Mouse (Mus musculus): ENCODE results near the gene Togaram2.
A peak's percentile ranks its signal among the peaks of the same experiment; 100 is the strongest.

Gene Togaram2

DNA sequence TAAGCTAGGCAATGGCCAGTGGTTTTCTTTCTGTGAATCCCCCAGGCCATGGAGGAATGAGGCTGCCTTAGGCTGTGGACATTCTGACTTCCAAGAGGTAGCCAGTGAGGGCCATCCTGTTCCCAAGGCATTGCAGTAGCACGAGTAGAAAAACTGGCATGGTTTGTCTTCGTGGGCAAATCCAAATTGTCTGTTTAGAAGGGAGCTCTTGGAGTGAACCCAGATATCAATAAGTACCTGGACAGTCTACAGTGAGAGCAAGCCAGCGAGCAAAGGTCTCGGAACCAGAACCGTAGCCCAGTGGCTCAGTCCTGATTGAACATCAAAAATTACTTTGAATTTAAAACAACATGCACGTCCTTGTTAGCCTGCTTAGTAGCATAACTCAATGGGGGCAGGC, 10.2 kb downstream of the Togaram2 start:
- DNase-seq (ENCODE audit: low spot score), result no peak

DNA sequence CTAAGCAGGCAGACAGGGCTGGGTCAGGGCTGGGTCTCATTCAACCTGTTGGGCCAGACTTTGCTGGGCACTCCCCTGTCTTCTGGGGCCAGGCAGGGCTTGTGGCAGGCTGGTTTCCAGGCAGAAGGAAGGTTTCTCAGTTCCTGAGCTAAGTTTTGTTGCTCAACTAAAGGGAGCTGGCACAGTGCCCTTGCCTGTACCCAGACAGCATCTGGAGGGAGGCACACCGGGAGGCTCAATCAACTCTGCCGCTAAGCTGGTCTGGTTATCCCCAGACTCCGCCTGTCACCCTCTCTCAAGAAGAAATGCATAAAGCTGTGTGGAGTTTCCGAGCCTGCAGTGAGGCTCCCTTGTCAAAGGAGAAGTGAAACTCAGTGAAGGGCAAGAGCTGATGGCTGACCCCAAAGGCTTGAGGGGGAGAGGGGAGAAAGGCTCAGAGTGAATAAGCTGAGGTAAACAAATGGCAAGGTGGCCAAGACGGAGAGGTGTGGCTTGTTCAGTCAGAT, 11.1 kb downstream of the Togaram2 start:
- peak; percentile 49 for DNase-seq (ENCODE audit: low spot score)

DNA sequence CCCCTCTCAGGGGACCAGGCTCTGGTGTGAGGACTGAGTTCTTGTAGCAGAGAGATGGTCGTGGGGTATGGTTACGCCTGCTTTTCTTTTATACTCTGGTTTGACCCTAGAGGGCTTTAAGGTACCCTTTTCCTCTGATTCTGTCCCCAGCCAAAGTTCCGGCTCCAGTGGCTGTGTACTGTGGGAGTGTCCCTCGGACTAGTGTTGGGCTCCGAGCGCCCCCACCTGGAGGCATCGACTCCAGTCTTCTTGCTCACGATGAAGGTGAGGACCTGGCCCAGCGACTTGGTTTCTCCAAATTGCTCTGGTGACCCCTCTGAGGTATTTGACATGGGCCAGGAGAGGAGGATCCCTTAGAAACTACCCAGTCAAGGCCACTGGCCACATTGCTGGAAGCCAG, 14.4 kb downstream of the Togaram2 start:
- DNase-seq (ENCODE audit: low spot score), result no peak

DNA sequence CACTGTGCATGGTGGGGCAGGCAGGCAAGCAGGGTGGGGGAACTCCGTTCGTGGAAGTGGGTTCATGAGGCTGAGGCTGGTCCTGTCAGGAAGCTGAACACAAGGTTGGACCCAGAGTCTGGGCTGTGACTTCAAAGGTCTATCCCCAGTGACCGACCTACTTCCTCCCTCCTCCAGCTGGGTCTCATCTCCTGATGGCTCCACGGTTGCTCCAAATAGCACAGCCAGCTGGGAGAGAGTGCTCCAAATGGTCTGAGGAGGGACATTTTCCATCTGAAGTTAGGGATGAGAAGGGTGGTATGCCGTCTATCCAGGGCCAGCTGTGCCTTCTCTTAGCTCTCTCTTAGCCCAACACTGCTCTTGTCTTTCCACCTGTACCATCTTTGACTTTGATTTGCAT, 16.8 kb downstream of the Togaram2 start:
- no peak for DNase-seq (ENCODE audit: low spot score)

DNA sequence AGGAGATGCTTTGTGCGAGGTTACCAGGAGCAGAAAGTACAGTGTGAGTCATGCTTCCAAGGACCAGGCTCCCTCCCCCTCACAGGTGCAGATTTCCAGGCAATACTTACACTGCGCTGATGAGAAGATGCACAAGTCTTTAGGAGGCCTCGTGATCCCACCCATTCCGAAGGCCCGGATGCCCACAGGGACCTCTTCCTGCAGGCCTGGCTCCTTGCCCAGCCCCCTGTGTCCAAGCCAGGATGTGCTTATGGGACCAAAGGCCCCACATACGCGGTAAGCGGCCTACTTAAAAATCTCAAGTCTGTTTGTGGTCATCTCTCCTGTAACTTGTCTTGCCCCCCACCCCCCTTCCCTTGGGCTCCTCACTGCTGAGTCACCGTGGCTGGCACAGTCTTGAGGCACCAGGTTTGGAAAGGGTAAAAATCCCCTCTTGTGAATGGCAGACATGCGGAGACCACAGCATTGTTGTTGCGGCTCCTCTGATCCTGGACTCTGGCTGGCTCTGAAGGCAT, 18.4 kb downstream of the Togaram2 start:
- no peak for DNase-seq (ENCODE audit: low spot score)

DNA sequence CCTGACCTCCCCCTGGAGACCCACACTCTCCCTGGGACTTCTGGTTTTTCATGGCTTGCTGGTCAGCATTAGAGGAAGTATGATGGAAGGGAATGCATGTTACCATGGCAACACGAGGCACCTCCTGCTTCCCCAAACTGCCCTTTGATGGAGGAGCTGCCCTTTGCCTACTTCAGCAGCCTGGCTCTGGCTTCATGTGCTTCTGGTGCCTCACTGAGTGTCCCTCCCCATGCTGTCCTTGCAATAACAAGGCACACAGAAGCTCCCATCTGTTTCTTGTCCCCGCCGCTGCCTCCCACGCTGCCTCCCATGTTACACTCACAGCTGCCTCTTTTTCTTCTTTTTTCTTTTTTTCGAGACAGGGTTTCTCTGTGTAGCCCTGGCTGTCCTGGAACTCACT, 20.3 kb downstream of the Togaram2 start:
- no peak for DNase-seq (ENCODE audit: low spot score)

DNA sequence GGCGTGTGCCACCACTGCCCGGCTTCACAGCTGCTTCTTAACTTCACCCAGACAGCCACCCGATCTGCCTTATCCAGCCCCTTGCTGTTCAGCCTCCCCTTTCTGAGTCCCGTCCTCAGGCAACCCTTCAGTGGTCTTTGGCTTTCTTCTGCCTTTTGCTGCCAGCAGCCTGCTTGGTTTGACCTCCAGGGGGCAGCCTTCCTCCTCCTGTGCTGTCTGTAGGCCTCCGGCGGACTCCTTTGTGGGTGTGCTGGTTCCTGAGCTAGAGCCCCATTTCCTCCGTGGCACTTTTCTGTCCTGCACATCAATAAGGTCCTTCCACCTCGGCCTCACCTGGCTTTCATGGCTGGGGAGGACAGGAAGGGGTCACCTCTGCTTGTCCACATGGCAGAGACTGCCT, 20.7 kb downstream of the Togaram2 start:
- DNase-seq (ENCODE audit: low spot score), result no peak

DNA sequence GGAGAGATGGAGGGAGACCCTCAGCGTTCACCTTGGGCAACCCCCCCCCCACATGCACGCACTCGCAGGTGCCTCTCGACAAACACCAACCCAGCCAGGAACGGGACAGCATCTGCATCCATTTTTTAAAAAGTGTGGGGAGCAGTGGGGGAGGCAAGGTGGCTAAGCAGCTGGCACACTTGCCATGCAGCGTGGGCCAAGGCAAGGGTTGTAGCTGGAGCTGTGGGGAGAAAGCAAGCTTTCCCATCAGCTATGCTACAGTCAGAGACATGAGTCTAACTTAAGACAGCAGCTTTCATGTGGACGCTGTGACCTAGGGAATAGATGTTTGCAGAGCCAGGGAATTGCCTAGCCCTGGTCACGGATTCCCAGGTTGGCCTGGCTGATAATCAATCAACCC, 22.1 kb downstream of the Togaram2 start:
- DNase-seq (ENCODE audit: low spot score), result no peak

DNA sequence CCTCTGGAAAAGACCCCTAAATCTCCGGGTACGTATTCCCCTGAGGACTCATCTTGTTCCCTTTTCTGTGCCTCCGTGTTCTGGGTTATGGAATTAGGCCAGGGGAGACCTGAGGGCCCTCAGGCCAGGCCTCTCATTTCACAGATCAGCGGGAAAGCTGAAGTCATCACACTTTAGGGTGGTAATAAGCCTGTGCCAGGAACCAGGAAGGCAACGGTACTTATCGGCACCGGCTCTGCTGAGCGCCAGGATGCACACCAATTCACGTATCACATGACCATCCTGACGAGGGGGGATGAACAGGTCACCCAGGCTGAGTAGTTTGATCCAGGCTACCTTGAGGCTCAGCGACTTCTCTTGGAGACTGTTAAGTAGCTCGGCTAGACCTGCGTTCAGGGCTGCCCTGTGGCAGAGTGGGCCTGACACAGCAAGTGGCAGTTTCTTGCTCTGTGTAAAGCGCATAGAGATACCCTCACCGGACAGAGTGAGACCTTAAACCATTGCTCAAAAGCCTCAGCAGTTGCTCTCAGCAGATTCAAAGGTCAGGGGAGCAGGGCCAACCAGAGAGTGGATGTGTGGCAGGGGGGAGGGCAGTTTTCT, 22.8 kb downstream of the Togaram2 start:
- DNase-seq (ENCODE audit: low spot score), result peak; percentile 13

DNA sequence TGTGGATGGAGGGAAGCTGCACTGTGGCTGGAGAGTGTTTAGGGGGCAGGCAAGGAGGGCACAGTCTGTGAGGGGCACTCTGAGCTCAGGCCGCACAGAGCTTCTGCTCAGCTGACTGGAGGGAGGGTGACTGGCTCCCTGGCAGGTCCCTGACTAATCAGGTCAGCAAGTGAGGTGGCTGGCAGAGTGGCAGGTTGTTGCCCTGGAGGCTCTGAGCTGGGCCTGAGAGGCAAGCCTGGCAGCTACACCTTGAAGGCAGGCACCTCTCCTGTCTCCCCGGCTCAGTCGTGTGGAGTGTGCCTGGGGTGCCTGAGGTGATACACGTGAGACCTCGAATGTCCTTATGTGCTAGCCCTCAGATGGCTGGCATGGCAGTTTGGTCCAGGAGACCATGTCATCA, 23.3 kb downstream of the Togaram2 start:
- DNase-seq (ENCODE audit: low spot score), result no peak

DNA sequence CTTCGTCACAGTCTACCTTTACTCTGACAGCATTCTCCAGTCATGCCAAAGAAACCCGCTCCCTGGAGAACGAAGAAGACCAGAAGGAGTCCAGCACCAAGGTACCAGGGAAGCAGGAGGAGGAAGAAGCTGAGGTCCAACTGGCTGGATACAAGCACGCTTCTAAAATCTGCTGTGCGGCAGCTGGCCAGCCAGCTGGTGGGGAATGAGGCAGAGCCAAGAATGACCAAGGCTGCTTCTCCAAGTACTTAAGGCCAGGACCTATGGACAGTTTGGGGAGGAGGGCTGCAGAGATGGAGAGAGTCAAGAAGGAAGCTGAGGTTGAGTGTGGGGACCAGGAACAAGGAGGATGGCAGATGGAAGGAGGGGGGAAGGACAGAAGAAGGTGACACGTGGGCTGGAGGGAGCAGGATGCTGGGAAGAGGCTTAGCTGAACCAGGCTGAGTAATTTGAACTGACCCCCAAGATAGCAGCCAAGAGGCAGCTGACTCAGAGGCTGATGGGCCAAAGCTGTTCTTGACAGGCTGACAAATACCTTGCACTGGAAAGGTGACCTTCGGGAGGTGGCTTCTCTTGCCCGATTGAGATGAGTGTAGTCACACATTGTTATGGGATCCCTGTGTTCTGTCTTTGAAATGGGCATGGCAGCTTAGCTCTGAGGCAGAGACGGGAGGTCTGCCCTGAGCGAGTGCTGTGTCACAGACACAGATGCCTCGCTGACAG, 25.0 kb downstream of the Togaram2 start:
- no peak for DNase-seq (ENCODE audit: low spot score)

DNA sequence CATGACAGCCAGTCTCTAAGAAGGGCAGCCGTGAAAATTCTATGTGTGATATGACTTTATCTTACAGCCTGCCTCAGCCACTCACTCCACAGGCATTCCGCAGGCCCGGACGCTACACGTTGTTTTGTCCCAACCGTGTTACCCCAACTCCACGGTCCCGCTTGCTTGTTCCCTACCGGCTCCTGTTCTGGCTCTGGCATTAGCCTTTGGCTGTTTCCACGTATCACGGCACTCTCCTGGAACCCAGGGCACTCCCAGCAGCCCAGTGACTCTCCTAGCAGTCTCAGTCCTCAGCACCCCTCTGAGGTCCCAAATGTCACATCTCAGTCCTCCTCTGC, 25.5 kb downstream of the Togaram2 start:
- no peak for DNase-seq (ENCODE audit: low spot score)

DNA sequence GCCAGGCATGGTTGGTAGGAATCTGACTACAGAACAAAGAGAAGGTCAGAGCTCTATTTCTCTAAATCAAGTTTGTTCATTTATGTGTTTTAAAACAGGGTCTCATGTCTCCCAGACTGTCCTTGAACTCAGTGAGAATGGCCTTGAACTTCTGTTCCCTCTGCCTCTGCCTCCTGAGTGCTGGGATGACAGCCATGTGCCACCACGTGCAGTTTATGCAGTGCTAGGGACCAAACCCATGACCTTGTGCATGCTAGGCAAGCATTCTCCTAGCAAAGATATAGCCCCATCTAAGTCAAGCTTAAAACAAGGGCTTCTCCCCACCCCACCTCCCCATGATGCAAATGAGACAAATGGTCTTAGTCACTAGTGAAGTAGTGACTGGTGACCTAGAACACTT, 32.1 kb downstream of the Togaram2 start:
- DNase-seq (ENCODE audit: low spot score), result no peak

DNA sequence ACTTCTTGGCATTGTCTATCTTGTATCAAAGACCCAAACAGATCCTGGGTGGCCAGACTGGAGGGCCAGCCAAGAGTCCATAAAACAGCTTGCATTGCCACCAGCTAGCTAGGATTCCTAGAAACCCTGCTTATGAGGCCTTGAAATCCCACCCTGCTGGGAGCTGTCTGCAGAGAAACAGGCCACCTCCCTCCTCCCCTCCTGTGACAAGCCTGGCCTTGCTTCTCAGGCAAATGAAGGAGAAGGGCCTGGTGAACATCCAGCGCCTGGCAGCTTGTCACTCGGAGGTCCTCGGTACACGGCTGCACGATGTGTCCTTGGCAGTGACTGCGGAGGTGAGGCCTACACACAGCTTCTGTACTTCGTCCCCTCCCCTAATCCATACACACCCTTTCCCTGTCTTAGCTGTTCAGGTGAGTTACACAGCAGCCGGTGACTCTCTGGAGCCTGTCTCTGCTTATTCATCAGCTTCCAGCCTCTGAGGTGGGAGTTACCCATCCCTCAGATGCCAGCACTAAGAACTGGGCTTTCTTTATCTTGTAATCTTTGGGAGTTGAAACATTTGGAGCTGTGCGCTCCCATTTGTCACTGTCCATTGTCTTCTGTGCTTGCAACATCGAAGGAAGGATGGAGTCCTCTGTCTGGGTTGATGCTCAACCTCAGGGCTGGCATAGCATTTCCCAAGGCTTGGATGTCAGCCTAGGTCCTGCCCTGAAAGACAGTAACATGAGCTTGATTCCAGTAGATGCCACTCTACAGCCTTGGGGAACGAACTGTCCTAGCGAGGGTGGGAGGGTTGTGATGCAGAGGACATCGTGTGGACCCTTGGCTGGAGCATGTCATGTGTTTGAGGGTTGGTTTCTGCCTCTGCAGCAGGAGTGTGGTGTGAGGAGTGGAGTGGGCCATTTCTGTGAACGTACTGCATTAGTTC, 32.8 kb downstream of the Togaram2 start:
- no peak for DNase-seq (ENCODE audit: low spot score)

DNA sequence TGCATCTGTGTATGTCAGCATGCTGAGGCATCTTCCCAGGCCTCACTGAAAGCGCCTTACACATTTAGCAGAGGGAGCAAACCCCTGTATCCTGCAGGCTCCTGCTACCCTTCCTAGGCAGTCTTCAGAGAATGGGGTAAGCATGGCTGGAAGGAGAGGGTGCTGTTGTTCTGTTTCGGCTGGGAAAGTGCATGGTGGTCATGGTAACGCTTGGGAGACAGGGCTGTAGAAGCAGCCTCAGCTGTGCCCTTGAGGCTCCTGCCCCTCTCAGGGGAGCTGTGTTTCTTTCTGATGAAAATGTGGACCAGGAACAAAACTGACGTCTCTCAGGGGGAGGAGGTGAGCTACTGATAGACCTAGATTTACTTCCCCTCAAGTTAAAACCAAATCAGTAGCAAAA, 34.7 kb downstream of the Togaram2 start:
- no peak for DNase-seq (ENCODE audit: low spot score)

DNA sequence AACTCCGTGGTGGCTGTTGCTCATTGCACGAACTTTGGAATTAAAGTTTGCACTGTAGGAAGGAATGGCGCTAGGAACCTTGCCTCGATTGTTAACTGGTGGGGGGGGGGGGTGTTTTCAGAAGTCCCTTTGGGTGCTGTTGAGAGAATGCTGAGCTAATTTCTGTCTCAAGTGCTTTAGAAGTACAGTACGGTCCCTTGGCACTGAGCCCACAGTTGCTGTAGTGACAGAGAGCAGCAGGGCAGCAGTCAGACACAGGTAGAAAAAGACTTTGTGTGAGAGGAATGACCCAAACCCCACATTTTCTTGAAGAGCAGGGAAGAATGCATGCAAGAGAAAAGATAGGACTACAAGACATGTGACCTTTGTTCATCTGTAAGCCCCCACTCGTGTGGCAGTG, 39.2 kb downstream of the Togaram2 start:
- peak; percentile 41 for DNase-seq (ENCODE audit: low spot score)

DNA sequence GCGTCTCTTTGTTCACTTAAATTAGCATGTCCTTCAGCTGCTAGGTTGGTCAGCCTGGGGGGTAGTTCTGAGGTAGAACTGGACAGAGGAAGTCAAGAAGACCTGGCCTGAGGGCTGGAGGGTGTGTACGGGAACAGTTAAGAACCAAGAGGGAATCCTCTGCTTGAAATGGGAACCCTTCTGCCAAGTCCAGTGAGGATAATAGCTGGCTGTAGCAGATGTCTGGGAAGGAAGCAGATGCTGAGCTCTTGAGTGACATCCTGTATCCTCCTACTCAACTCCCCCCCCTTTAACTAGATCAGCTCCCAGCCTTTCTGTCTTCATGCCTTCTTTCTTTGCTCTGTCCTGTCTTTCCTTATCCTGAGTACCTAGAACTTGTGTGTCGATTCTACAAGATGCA, 42.0 kb downstream of the Togaram2 start:
- no peak for DNase-seq (ENCODE audit: low spot score)

DNA sequence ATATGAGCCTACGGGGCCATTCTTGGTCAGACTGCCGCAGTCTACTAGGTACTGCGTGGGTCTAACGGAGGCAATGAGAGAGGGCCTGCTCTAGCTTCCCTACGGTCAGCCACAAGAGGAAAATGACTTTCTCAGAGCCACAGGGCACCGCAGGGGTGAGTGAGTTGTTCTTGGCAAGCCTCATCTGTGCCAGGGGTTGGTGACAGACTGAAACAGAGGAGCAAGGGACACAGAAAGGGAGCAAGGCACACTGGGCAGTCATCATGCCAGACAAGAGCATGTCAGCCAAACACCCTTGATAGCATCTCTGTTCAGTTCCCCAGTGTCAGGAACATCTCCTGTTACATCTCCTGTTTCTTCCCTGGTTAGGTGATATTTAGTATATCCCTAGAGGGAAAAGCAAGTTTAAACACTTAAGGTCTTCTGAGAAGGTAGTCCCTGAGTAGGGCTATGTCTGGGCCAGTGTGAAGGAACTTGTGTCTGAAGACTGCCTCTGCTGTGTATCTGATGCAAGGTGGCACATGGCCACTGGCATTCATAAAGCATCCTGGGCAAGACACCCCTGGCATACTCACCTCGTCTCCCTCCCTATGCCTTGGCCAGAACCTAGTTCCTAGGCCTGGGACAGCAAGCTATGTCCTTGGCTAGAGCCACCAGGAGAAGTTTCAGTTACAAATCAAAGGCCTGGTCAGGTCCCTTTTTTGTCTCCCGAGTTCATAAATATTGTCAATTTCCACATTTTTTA, 45.0 kb downstream of the Togaram2 start:
- no peak for DNase-seq (ENCODE audit: low spot score)

DNA sequence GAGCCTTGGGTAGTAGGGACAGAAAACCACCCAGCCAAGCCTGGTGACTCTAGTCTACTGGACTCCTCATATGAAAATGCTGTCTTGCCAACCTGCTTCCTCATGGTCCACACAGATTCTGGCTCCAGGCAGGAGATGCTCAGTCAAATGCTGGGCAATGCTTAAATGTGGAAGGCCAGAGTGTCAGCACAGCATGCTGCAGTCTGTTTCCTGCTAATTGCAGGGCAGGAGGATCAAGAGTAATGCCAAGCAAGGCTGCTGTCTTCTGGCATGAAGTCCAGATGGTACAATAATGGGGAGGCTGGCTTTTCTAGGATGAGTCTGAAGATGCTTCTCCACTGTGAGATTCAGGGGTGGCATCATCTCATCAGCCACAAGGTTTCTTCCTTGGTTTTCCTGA, 47.4 kb downstream of the Togaram2 start:
- no peak for DNase-seq (ENCODE audit: low spot score)

DNA sequence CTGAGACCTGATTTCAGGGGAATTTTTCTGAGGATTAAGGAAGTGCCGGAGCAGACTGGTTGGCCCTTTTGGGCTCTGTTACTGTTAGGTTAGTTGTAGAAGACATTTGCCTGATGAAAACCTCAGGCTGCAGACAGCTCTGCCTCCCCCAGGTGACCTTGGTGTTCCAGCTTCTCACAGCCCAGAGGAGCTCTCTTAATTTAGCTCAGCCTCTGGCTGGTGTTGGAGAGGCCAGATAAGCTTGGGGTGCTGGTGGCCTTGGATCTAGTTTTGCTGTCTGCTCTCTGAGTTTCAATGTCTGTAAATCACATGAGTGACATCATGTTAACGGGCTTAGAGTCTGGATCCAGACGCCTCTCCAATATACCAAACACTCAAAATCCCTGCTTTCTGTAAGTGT, 48.0 kb downstream of the Togaram2 start:
- DNase-seq (ENCODE audit: low spot score), result no peak

DNA sequence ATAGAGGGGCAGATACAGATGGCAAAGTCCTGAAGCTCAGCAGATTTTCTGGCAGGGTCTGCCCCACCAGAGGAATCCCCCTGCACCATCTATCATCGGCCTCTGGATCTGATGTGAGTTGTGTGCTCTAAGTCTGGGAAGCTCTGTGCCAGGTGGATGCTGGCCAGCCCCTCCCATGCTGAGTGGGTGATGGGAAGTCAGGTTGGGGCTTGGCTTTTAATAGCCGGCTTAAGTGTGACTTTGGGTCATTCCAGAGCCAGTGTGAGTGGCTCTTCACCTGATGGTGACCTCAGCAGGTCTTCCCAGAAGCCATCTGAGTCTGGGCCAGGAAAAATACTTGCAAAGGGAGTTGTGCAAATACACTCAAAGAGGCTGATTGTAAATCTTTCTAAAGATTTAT, 57.6 kb downstream of the Togaram2 start:
- DNase-seq (ENCODE audit: low spot score), result peak; percentile 38

DNA sequence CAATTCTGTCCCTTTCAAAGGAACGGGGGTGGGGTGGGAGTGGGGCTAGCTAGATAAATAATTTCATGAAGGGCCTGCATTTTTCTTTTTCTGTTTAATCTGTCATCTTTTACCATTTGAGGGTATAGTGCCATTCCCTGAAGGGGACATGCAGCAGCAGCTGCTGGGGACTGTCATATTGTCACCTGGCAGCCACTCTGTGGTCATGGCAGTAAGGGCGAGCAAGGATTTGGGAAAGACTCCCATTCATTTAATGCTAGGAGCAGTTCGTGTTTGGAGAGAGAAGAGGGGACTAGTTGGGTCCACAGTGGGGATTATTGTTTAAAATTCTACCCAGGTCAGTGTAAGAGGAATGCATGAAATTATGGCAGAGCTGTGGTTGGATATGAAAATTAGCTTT, 63.4 kb downstream of the Togaram2 start:
- no peak for DNase-seq (ENCODE audit: low spot score)
